Mouse (Mus musculus): Measurements from ENCODE around the gene Elovl6.

DNA sequence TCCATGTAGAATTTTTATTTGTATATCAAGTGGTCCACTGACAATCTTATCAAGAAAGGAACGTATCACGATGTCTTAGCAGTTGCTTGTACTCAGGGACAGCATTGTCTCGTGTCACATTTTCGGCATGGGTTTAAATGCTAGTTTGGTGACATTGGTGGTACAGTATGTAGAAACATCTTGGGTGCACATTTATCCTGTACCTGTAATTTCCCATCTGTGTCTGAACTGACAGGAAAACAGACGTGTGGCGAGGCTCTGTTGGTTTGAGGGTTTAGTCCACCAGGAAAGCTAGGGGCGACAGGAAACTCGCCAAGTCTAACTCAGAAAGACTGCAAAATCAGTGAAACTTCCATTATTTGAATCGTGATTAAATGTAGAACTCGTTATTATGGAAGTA, 21.5 kb downstream of the Elovl6 start:
- no peak for TF ChIP-seq CTCF (IDR thresholded peaks at IDR 0.05; ENCODE audit: extremely low read depth, insufficient read depth, insufficient read length, insufficient replicate concordance)
- TF ChIP-seq POLR2A (IDR thresholded peaks at IDR 0.05; ENCODE audit: low read depth, low read length), result no peak
